Mouse (Mus musculus): ENCODE measurements around the gene Rpl9-ps6.
"Not testable (repeated sequence)": the region's sequence is repeated elsewhere in the genome, so short reads cannot be mapped to it uniquely, and the experiment has no call there.

Rpl9-ps6 gene

GRCm38 (mm10) chr19:32466478-32466877 lies at the start of gene Rpl9-ps6:
Rpl9-ps6 (minus strand) TSS chr19:32466578.
- in situ Hi-C loops (cut with MseI, MboI), result no loop called here

DNA sequence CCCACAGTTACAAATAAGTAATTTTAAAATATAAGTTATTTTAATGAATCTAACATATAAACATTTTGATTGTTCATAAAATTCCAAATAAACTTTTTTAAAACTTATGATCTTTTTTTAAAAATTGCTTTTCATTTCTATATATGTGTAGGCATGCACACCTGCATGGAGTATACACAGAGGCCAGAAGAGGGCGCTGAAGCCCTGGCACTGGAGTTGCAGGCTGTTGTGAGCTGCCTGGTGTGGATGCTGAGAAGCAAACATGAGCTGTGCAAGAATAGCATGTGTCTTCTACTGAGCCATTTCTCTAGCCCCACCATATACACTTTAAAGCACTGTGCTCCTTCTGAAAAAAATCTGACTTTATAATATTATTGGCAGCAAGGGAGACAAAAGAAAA lies 46.1 kb upstream of the Rpl9-ps6 start:
- in situ Hi-C loops (cut with MseI, MboI), result loop anchor here (10.0 kb wide), 2 partner anchors 172 to 182 kb away; no protein-coding TSS in a partner anchor

DNA sequence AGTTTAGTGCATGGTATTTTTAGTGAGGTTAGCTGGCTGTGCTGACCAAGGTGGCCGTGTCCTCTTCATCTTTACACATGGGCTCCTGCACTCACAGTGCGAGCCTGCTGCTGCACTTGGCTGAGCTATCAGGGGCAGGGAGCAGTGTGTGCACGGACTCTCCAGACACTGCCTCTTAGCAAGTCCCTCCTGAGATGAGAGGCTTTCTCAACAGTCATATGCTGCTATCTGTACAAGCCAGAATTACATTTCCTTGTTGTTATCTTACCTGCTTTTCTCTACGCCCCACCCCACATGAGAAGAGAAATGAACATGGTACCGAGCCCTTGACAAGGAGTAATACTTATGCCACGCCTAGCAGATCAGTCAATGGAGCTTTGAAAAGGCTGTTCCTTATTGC lies 44.6 kb upstream of the Rpl9-ps6 start:
- in situ Hi-C loops (cut with MseI, MboI), result loop anchor here (10.0 kb wide), 2 partner anchors 174 to 184 kb away; no protein-coding TSS in a partner anchor

- in situ Hi-C loops (cut with MseI, MboI), result loop anchor here (10.0 kb wide), 2 partner anchors 175 to 185 kb away; no protein-coding TSS in a partner anchor
These were observed 43.9 kb upstream of the Rpl9-ps6 start for GRCm38 (mm10) chr19:32510267-32510666.

DNA sequence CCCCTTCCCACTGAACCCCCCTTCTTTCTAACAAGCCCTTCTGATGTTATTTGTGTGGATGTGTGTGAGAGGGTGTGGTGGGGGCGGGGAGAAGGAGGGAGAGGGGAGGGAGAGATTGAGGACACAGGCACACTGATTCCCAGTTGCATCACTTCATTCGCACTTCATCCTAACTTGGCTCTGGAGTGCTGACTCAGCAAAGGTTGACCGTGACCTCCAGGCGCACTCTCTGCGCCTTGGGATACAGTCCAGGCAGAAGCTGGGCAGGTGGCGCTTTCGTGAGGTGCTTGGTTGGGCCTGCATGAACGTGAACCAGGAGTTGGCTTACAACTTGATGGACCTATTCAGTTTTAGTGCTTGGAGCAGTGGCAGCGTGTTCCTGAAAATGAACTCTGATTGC lies 41.1 kb upstream of the Rpl9-ps6 start:
- in situ Hi-C loops (cut with MseI, MboI), result no loop called here

DNA sequence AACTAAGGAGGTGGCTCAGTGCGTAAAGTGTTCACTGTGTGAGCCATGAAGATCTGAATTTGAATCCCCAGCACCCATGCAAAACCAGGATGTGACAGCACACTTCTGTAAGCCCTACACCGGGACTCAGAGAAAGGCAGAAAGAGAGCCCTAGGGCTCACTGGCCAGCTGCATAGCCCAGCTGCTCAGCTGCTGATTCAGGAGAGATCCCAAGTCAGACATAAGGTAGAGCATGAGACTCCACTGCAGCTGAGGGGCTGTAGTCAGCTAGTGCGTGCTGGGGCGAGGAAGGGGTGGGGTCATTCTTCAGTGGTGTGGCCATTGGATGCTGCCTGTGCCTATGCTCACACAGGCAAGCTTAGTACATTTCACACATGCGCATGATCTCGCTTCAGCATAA lies 40.7 kb upstream of the Rpl9-ps6 start:
- in situ Hi-C loops (cut with MseI, MboI), result no loop called here

GRCm38 (mm10) chr19:32506514-32506913 lies 40.1 kb upstream of the Rpl9-ps6 start:
- in situ Hi-C loops (cut with MseI, MboI), result no loop called here

- in situ Hi-C loops (cut with MseI, MboI), result no loop called here
These were observed 39.7 kb upstream of the Rpl9-ps6 start for GRCm38 (mm10) chr19:32506081-32506480.

DNA sequence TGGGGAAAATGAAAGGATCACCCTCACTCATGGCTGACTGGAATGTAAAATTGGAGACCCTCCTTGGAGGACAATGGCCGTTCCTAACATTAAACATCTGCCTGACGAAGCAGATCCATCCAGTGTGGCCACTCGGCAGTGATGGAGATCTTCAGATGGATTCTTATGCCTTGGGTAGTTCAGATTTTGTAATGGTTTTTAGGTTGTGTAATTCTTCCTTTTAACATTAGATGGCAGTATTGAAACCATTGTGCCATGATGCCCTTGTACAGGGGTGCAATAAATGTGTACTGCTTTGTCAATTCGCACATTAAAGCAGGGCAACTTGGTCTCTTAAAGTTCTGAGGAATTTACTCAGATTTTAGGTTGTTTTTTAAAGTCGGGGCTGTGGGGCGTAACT lies 35.0 kb upstream of the Rpl9-ps6 start:
- in situ Hi-C loops (cut with MseI, MboI), result no loop called here

GRCm38 (mm10) chr19:32498002-32498401 lies 31.6 kb upstream of the Rpl9-ps6 start:
- in situ Hi-C loops (cut with MseI, MboI), result no loop called here

GRCm38 (mm10) chr19:32497411-32497810 lies 31.0 kb upstream of the Rpl9-ps6 start:
- in situ Hi-C loops (cut with MseI, MboI), result no loop called here

DNA sequence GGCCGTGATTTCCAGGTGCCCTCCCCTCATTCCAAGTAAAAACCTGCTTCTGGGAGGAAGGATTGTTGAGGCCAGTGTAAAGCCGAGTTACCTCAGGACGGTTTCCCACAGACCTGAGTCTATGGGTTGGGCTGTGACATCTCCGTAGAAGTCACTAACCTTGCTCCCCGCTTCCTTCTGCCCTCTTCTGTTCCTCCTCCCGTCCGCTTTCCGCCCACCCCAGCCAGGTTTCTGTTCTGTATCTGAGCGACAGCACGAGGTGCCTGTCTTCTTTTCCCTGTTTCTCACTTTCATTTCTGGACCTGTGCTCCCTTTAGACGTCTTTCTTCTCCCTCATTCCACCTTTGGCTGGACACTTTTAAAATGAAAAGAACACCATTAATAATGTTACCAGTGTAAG lies 28.7 kb upstream of the Rpl9-ps6 start:
- in situ Hi-C loops (cut with MseI, MboI), result no loop called here

DNA sequence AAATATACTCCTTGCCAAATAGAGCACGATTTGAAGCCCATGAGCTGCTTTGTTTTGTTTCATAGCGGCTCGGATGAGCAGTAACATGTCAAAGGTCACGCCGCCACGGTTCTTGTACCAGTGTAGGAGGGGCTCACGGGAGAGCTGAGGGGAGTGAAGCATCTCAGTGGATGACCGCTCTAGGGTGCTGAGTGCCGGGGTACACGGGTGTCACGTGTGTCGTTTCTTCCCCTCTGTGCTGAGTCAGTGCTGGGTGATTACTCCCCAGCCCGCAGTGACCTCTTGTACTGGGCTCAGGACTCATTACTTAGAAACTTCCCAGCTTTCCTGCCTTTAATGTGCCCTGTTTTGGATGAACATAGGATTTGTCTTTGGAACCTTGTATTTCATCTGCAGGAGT lies 28.2 kb upstream of the Rpl9-ps6 start:
- in situ Hi-C loops (cut with MseI, MboI), result no loop called here

GRCm38 (mm10) chr19:32493471-32493870 lies 27.1 kb upstream of the Rpl9-ps6 start:
- in situ Hi-C loops (cut with MseI, MboI), result no loop called here

DNA sequence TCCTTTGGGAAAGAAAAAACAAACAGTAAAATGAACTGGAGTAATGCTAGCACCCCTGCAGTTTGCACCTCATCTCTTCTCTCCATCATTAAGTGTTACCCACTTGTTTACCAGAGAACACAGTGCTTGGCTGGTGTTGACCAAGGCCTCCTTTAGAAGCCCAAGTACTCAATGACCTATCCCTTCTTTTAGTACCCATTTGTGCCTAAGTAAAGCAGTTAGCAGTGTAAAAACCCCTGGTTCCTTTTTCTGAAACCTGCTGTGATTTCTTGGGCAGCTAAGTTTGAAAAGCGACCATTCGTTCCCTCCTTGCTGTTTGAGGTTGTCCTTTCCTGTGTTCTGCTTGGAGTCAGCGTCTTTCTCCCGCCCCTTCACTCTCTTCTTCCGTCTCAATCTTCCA lies 26.6 kb upstream of the Rpl9-ps6 start:
- in situ Hi-C loops (cut with MseI, MboI), result no loop called here

GRCm38 (mm10) chr19:32492339-32492738 lies 26.0 kb upstream of the Rpl9-ps6 start:
- in situ Hi-C loops (cut with MseI, MboI), result no loop called here

DNA sequence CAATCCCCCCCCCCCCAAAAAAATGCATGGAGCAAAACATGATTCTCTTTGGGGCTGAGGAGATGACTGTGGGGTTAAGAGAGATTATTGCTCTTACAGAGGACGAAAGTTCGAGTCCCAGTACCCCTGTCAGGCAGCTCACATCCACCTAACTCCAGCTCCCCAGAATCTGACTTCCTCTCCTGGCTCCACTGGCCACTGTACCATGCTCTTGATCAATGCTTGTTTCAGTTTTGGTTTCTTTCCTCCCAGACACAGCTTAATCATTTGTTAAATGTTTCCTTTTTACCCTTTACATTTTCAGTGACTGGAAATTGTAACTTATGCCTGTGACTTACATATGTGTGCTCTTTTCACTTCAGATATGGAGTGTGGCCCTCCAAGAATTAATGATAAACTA lies 24.6 kb upstream of the Rpl9-ps6 start:
- in situ Hi-C loops (cut with MseI, MboI), result no loop called here

DNA sequence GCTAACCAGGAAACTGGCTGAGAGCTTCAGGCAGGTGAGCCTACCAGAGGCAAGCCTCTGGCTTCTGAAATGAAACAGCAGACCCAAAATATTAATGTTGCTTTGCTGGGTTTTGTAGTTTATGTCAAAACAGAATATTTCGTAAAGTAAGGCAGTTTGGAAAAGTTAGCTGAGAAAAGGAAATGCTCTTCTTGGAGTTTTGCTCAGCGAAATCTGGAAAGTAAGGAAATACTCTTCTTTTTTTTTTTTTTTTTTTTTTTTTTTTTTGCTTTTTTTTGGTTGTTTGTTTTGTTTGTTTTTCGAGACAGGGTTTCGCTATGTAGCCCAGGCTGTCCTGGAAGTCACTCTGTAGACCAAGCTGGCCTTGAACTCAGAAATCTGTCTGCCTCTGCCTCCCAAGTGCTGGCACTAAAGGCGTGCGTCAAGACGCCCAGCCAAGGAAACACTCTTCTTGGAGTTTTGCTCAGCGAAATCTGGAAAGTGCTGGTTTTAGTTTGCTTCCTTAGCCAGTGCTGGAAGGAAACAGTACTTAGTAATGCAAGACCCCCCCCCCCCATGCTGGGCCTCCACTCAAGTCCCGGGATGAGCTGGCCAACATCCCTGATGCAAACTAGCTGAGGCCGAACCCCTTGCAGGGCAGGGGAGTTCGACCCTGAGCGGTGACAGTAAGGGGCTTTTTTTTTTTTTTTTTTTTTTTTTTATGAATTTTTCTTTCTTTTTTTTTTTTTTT lies 23.0 kb upstream of the Rpl9-ps6 start:
- in situ Hi-C loops (cut with MseI, MboI), result no loop called here

DNA sequence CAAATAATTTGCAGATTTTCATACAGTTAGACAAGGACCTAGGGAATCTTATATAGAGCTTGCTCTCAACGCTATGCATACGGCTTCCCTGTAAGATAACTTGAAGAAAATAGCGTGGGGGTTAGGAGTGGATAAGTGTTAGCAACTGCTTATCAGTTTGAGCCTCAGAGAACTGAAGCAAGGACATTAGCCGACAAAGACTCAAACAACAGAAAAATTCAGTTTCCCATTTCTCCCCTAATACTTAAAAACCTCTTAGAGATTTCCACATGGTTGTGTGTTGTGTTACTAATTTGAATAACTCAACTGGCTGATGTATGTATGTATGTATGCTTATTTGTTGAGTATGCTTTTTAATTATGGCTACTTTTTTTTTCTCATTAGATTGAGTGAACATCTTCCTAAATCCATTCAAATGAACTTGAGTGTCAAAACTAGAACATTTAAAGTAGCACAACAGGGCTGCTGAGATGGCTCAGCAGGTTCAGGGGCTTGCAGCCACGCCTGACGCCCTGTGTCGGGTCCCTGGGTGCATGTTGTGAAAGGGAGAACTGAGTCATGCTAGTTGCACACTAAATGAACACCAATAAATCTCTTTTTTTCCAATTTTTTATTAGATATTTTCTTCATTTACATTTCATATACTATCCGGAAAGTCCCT lies 21.3 kb upstream of the Rpl9-ps6 start:
- in situ Hi-C loops (cut with MseI, MboI), result no loop called here

- in situ Hi-C loops (cut with MseI, MboI), result not testable (repeated sequence)
These were observed 19.8 kb upstream of the Rpl9-ps6 start for GRCm38 (mm10) chr19:32486106-32486724.

DNA sequence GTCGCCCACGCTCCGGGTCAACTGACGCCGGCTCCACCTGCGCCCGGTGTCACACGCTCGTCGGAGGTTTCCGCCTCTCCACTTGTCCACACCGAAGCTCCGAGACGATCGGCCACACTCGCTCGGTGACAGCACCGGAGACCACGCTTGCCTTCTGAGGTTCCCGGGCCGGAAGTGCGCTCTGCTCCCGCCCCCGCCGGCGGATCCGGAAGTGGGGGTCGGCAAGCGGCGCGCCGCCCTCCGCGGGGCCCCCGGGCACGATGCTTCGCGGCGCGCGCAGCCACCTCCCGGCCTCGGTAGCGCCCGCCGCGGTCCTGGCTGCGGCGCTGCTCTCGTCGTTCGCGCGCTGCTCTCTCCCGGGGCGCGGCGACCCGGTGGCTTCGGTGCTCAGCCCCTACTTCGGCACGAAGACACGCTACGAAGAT lies 19.3 kb upstream of the Rpl9-ps6 start, which contains the start of gene Minpp1:
TSS of gene Minpp1 (plus strand) at position 89 of the 425 bp plus-strand sequence.
- in situ Hi-C loops (cut with MseI, MboI), result no loop called here

DNA sequence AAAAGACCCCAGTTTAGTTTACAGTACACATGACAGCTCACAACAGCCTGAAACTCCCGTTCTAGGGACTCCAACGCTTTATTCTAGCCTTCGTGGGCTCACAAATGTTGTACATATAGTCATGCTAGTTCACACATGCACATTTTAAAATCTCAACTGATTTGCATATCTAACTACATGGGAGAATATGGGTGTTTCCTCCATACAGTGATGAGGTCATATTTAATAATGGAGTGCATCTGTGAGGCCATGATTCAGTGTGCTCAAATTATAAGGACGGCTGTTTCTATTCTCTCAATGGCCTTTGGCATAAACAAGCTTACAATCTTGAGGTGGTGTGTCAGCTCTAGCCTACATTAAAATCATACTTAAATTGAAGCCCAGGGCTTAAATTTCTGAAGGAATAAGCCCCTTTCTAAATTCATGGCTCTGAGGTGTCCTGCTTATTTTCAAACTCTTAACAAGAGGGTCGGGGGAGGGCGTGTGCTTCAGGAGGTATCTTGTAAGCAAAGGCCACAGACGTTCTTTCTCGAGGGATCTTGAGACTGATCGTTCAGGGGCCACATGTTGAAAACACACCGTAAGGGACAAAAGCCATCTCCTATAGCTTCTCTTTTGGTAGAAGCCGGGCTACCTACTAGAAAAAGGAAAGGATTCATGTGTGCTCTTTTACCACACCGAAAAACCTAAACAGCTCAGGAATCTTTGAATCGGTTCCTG lies 18.7 kb upstream of the Rpl9-ps6 start:
- in situ Hi-C loops (cut with MseI, MboI), result no loop called here

Measured in mouse trophoblast stem cell (cell line).